Mouse (Mus musculus) liver, embryonic 11.5 days (tissue): ENCODE measurements at regions not wholly inside any gene's neighbourhood (a gene's known extent, or its start where the extent isn't known, plus 50 kb on each side); places are given as distances from the start of the nearest gene placed in this dataset.

Experiments
- ATAC-seq: fragments of 200-750 bp; cut with Nextera tagmentation; replicated peaks from 2 replicates; pipeline ENCODE4 v1.8.0; 2017; ENCODE audit warnings: moderate number of reproducible peaks, mild to moderate bottlenecking, moderate TSS enrichment, moderate library complexity; ENCODE audit not compliant: low FRiP score
- DNase-seq: peaks from one replicate; pipeline ENCODE4 v3.0.0-alpha.2; 2017; ENCODE audit warnings: low spot score
- H3K27ac ChIP-seq: fragments of 300-500 bp; sonication (generic); 2 replicates; pipeline ENCODE4 v1.5.1; 2014; ENCODE audit warnings: mild to moderate bottlenecking, low read depth, low read length, control low read depth
- H3K27me3 ChIP-seq: fragments of 300-500 bp; sonication (generic); replicated peaks from 2 replicates; pipeline ENCODE4 v1.6.1; 2014; ENCODE audit warnings: low read length, mixed read lengths; ENCODE audit not compliant: control insufficient read depth, insufficient read depth
- H3K36me3 ChIP-seq: fragments of 300-500 bp; sonication (generic); 2 replicates; pipeline ENCODE4 v1.6.1; 2014; ENCODE audit warnings: mild to moderate bottlenecking, low read length, moderate library complexity, mixed read lengths; ENCODE audit not compliant: control insufficient read depth, insufficient read depth
- H3K4me1 ChIP-seq: fragments of 300-500 bp; sonication (generic); replicated peaks from 2 replicates; pipeline ENCODE4 v1.6.1; 2014; ENCODE audit warnings: low read length, mixed read lengths; ENCODE audit not compliant: control insufficient read depth, insufficient read depth
- H3K4me2 ChIP-seq: fragments of 300-500 bp; sonication (generic); 2 replicates; pipeline ENCODE4 v1.6.1; 2014; ENCODE audit warnings: mild to moderate bottlenecking, control low read depth, moderate library complexity
- H3K4me3 ChIP-seq: fragments of 300-500 bp; sonication (generic); 2 replicates; pipeline ENCODE4 v1.5.1; 2014; ENCODE audit warnings: low read depth, low read length, control low read depth
- H3K9ac ChIP-seq: fragments of 300-500 bp; sonication (generic); 2 replicates; pipeline ENCODE4 v1.6.1; 2014; ENCODE audit warnings: low read depth, low read length, control low read depth
- H3K9me3 ChIP-seq: fragments of 300-500 bp; sonication (generic); 2 replicates; pipeline ENCODE4 v1.6.1; 2016; ENCODE audit warnings: low read length, inconsistent platforms, mixed read lengths; ENCODE audit not compliant: control insufficient read depth
- WGBS: fragments of 180-500 bp; shearing (Covaris S2); extraction: QIAGEN DNeasy Blood & Tissue Kit; methylation state at CpG from one replicate; pipeline ENCODE4 v1.1.7; 2014; 5-methylcytosine and 5-hydroxymethylcytosine counted together

- DNase-seq (no peak), ATAC-seq (no peak)
- WGBS: 79% methylated on average over 5 of the region's 5 CpGs
Measured at GRCm38 (mm10) chr3:21824913-21825610, 251.4 kb upstream of the Tbl1xr1 start.

GRCm38 (mm10) chr3:21827656-21828055, 248.8 kb upstream of the Tbl1xr1 start:
- H3K27me3 ChIP-seq: no peaks in the 10 kb centered on the region
- no peak overlapping the region for H3K4me3 ChIP-seq
- no peaks in the 10 kb centered on the region for H3K36me3 ChIP-seq
- ATAC-seq (no peak), DNase-seq (no peak)
- H3K27ac ChIP-seq: no peak overlapping the region
- H3K9ac ChIP-seq: no peak overlapping the region
- H3K4me1 ChIP-seq: no peaks in the 10 kb centered on the region
- no peaks in the 10 kb centered on the region for H3K9me3 ChIP-seq
- H3K4me2 ChIP-seq: no peak overlapping the region

More at GRCm38 (mm10) chr3:21824913-21825610, 251.4 kb upstream of the Tbl1xr1 start:
- Histone ChIP-seq H3K27ac (no peak overlapping the region), H3K4me3 (no peak overlapping the region), H3K9ac (no peak overlapping the region), H3K27me3 (no peaks in the 10 kb centered on the region), H3K36me3 (no peaks in the 10 kb centered on the region), H3K9me3 (no peaks in the 10 kb centered on the region), H3K4me1 (no peaks in the 10 kb centered on the region), H3K4me2 (no peak overlapping the region)

- no peak for ATAC-seq
- Histone ChIP-seq H3K27me3 (no peaks in the 10 kb centered on the region), H3K36me3 (no peaks in the 10 kb centered on the region), H3K9ac (no peak overlapping the region), H3K4me1 (no peaks in the 10 kb centered on the region), H3K27ac (no peak overlapping the region), H3K4me3 (no peak overlapping the region), H3K4me2 (no peak overlapping the region), H3K9me3 (no peaks in the 10 kb centered on the region)
- no peak for DNase-seq
- WGBS: 93% methylated on average over 12 of the region's 12 CpGs
Measured at GRCm38 (mm10) chr3:21833111-21833510, 243.3 kb upstream of the Tbl1xr1 start.

GRCm38 (mm10) chr3:21835526-21835925, 240.9 kb upstream of the Tbl1xr1 start:
- Histone ChIP-seq H3K27me3 (no peaks in the 10 kb centered on the region), H3K9ac (no peak overlapping the region), H3K27ac (no peak overlapping the region), H3K4me1 (no peaks in the 10 kb centered on the region), H3K4me3 (no peak overlapping the region), H3K4me2 (no peak overlapping the region), H3K36me3 (no peaks in the 10 kb centered on the region), H3K9me3 (no peaks in the 10 kb centered on the region)
- 80% methylated on average over 1 of the region's 1 CpGs for WGBS
- no peak for ATAC-seq
- no peak for DNase-seq

- 52% methylated on average over 4 of the region's 4 CpGs for WGBS
- Histone ChIP-seq H3K4me3 (no peak overlapping the region), H3K36me3 (no peaks in the 10 kb centered on the region), H3K4me2 (no peak overlapping the region), H3K27me3 (no peaks in the 10 kb centered on the region), H3K9ac (no peak overlapping the region), H3K4me1 (no peaks in the 10 kb centered on the region), H3K27ac (no peak overlapping the region), H3K9me3 (no peaks in the 10 kb centered on the region)
- ATAC-seq (no peak), DNase-seq (no peak)
Measured at GRCm38 (mm10) chr3:21837297-21837946, 239.0 kb upstream of the Tbl1xr1 start.

- Histone ChIP-seq H3K27ac (no peak overlapping the region), H3K9ac (no peak overlapping the region), H3K27me3 (no peaks in the 10 kb centered on the region), H3K4me2 (no peak overlapping the region), H3K4me1 (no peaks in the 10 kb centered on the region), H3K9me3 (no peaks in the 10 kb centered on the region), H3K4me3 (no peak overlapping the region), H3K36me3 (no peaks in the 10 kb centered on the region)
- ATAC-seq: no peak
- 37% methylated on average over 5 of the region's 5 CpGs for WGBS
- no peak for DNase-seq
Measured at GRCm38 (mm10) chr3:21840751-21841488, 235.5 kb upstream of the Tbl1xr1 start.

GRCm38 (mm10) chr3:21841506-21841905, 234.9 kb upstream of the Tbl1xr1 start:
- ATAC-seq (no peak), DNase-seq (no peak)
- no peaks in the 10 kb centered on the region for H3K27me3 ChIP-seq
- 77% methylated on average over 1 of the region's 1 CpGs for WGBS
- H3K4me1 ChIP-seq: no peaks in the 10 kb centered on the region
- H3K36me3 ChIP-seq: no peaks in the 10 kb centered on the region
- no peak overlapping the region for H3K4me2 ChIP-seq
- no peak overlapping the region for H3K4me3 ChIP-seq
- no peak overlapping the region for H3K9ac ChIP-seq
- H3K27ac ChIP-seq: no peak overlapping the region
- H3K9me3 ChIP-seq: no peaks in the 10 kb centered on the region

GRCm38 (mm10) chr3:21842545-21843291, 233.7 kb upstream of the Tbl1xr1 start:
- no peaks in the 10 kb centered on the region for H3K36me3 ChIP-seq
- no peaks in the 10 kb centered on the region for H3K4me1 ChIP-seq
- no peak overlapping the region for H3K9ac ChIP-seq
- H3K9me3 ChIP-seq: no peaks in the 10 kb centered on the region
- no peak overlapping the region for H3K27ac ChIP-seq
- no peaks in the 10 kb centered on the region for H3K27me3 ChIP-seq
- H3K4me2 ChIP-seq: no peak overlapping the region
- DNase-seq: no peak
- no peak overlapping the region for H3K4me3 ChIP-seq
- no peak for ATAC-seq
- 52% methylated on average over 10 of the region's 10 CpGs for WGBS
